Mouse (Mus musculus): ENCODE results near the gene Psg19.
"Not testable (repeated sequence)": the region's sequence is repeated elsewhere in the genome, so short reads cannot be mapped to it uniquely, and the experiment has no call there.

Gene Psg19
- long read RNA-seq, experiment 1 = 0 reads
- long read RNA-seq, experiment 2 = 0 reads

GRCm38 (mm10) chr7:18798420-18798819 is at the start of gene Psg19:
Psg19 (minus strand) TSS chr7:18798520.
- intact Hi-C loops (cut with DNase I) = no loop called here

- intact Hi-C loops (cut with DNase I) = no loop called here
Measured at GRCm38 (mm10) chr7:18844811-18845210, 46.5 kb upstream of the Psg19 start.

DNA sequence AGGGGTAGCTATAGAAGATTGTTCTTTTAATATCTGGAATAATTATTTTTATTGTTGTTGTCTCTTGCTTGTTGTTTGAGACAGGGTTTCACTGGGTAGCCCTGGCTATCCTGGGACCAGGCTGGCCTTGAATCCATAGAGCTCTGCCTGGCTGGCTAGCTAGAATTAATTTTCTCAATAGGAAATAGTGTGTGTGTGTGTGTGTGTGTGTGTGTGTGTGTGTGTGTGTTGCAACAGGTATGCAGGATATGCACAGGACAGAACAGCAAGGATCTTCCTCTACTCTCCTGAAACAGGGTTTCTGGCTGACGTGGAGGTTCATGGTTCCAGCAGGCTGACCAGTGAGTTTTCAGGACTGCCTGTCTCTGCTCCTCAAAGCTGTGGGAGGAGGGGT is 42.9 kb upstream of the Psg19 start:
- intact Hi-C loops (cut with DNase I) = no loop called here

- intact Hi-C loops (cut with DNase I) = no loop called here
Measured at GRCm38 (mm10) chr7:18840386-18841173, 42.3 kb upstream of the Psg19 start.

DNA sequence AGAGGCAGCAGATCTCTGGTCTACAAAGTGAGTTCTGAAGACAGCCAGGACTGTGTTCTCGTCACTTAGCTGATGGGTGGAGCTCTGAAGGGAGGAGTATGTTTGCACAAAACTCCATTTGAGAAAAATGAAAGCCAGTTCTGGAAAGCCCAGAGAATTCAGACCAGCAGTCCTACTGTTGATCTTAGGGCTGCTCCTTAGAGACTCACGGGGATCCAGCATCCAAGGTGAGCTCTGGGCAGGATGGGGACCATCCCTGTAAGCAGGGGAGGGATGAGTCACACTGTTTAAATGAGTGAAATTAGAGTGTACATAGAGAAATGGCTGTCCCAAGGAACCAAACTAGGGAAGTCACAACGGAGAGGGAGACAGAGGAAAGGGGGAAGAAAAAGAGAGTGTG is 41.5 kb upstream of the Psg19 start, which contains the start of gene Mill2:
Gene Mill2, plus strand, starts transcription at position 102 of the 400 bp plus-strand sequence.
- intact Hi-C loops (cut with DNase I) = no loop called here

- intact Hi-C loops (cut with DNase I) = no loop called here
Measured at GRCm38 (mm10) chr7:18832298-18832697, 34.0 kb upstream of the Psg19 start.

- intact Hi-C loops (cut with DNase I) = loop anchor here (2.0 kb wide), 1 partner anchor 43 kb away; no protein-coding TSS in a partner anchor
Measured at GRCm38 (mm10) chr7:18829545-18829944, 31.2 kb upstream of the Psg19 start.

GRCm38 (mm10) chr7:18828592-18828991 is 30.3 kb upstream of the Psg19 start:
- intact Hi-C loops (cut with DNase I) = loop anchor here (2.0 kb wide), 1 partner anchor 44 kb away; no protein-coding TSS in a partner anchor

DNA sequence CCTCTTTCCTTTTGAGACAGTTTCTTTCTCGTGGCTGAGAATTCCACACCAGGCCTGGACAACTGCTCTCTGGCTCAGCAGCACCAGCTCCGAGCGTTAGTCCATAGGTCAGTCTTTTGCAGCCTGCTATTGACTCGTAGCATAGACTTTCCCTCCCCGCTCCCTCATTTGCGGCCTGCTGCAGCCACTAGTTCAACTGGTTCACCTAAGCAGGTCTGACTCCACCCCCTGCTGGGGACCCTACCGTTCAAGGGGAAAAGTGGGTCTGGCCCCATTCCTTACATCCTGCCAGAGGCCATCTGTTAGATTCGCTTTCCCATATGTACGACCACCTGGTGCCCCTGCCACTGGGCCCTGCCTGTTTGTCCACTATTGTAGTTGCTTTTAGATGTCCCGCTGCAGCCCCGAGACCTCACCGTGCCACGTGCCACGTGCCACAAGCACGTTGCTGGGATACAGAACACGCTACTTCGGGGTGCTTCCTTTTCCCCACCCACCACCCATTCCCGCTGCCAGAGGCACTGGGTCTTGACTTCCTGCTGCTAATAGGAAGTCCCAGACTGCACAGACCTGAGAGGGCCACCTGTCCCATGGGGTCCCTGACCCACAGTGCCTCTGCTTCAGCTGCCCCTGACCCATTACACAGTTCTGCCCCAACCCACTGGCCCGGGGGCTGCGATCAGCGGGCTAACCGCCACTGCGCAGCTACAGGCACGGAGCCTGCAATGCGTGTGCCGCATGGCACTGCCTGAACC is 29.6 kb upstream of the Psg19 start:
- intact Hi-C loops (cut with DNase I) = loop anchor here (2.0 kb wide), 1 partner anchor 45 kb away; no protein-coding TSS in a partner anchor

- intact Hi-C loops (cut with DNase I) = no loop called here
Measured at GRCm38 (mm10) chr7:18821507-18821906, 23.2 kb upstream of the Psg19 start, which contains the start of gene Psg17. Psg17 (minus strand) TSS chr7:18821607.

GRCm38 (mm10) chr7:18818301-18818700 is 20.0 kb upstream of the Psg19 start:
- intact Hi-C loops (cut with DNase I) = no loop called here

DNA sequence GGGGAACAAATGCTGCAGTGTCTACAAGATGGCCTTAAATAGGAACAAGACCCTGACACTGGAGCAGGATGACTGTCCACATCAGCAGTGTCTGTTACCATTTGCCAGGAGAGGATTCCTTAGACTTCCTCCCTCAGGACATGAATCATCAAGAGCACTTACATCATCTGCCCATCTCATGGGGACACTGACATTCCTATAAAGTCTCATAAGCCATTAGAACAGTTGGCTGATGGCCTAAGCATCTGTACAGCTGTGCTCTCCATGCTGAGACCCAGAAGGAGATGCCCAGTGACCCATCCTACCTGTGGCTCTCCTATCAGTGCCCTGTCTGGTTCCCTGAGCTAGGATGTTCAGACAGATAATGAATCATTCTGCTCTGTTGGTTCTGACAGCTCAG is 5.2 kb upstream of the Psg19 start:
- intact Hi-C loops (cut with DNase I) = no loop called here

GRCm38 (mm10) chr7:18799129-18799528 is 809 bp upstream of the Psg19 start:
- intact Hi-C loops (cut with DNase I) = no loop called here

DNA sequence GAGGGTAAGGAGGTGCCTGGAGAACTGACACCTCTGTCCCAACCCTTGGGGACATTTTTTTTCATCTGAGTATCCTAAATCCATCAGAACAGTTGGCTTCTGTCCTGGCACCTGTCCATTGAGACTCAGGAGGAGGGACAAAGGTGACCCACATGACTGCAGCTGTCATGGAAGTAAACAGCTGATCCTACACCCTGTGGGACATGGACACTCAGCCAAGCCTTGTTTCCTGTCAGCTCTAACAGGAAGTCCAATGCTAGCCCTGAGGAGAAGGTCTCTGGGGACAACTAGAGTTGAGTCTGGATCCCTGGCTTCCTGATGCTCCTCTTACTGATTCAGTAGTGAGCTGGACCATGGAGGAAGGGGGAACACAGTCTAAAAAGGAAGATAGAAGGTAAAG is 7.6 kb downstream of the Psg19 start:
- intact Hi-C loops (cut with DNase I) = not testable (repeated sequence)

DNA sequence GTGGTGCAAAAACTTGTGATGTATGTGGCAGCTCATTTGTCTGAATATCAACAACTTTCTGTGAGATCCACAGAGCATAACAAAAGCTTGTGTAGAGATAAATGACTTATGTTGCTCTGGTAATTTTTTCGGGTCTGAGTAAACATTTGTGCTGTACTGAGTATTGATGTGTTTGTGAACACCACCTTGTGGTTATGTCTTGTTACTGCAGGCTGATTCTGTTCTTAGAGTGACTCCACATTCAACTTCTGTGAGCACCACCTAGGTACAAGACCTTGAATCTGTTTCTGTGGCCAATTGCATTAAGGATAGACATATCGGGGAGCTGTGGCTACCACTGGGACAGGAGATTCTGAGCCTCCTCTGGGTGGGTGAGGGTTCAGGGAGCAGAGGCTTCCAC is 17.0 kb downstream of the Psg19 start:
- intact Hi-C loops (cut with DNase I) = not testable (repeated sequence)

GRCm38 (mm10) chr7:18779337-18779781 is 19.0 kb downstream of the Psg19 start:
- intact Hi-C loops (cut with DNase I) = no loop called here

DNA sequence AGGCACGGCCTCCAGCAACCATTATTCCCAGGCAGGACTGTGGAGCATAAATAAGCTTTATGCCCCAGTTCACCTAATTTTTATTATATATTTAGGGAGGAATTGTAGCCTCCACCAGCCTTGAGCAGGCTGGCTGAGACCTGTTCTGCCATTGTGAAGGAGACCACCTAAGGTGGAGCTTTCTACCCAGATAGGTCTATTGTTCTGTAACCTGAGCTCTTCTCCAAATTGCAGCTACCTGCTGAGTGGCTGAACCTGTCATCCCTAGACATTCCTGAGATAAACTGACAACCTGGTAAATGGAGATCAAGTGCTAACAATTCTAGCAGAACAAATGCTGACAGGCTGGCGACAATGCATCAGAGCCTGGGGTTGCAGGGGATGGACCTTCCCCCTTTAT is 35.4 kb downstream of the Psg19 start:
- intact Hi-C loops (cut with DNase I) = not testable (repeated sequence)

- intact Hi-C loops (cut with DNase I) = not testable (repeated sequence)
Measured at GRCm38 (mm10) chr7:18760152-18760551, 38.2 kb downstream of the Psg19 start.

DNA sequence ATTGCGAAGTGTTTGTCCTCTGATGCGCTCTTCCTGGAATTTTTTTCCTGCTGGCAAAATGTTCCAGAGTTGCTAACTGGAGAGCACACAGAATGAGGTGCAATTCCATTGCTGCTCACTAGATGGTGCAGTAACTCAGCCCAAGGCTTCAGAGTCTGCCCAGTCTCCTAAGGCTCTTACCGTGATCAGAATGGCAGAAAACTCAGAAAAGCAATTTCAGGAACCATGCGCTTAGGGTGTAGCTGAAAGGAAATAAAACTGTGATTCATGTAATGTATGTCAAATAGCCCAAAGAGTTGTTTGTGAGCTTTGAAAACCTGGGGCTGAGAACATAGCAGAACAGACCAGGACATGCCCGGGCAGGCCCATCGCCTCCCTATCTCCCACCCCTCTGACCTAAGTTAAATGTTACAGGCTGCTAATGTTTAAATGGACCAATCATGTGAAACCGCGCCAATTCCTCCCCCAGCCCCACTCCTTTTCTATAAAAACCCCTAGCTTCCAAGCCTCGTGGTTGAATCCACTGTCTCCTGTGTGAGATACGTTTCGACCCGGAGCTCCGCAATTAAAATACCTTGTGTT is 48.3 kb downstream of the Psg19 start:
- intact Hi-C loops (cut with DNase I) = loop anchor here (1.0 kb wide), 1 partner anchor 123 kb away; no protein-coding TSS in a partner anchor

GRCm38 (mm10) chr7:18748994-18749895 is 49.1 kb downstream of the Psg19 start:
- intact Hi-C loops (cut with DNase I) = loop anchor here (1.0 kb wide), 1 partner anchor 124 kb away; no protein-coding TSS in a partner anchor

Data from adrenal gland (tissue).